Mouse (Mus musculus) cerebellum, postnatal 10 days (tissue): Measurements from ENCODE around the gene Dnah10.

Source experiments
- DNase-seq, 2 experiments: peaks; one replicate each; pipeline ENCODE4 v3.0.0; 2021; ENCODE audit warnings: mixed read lengths in 2 of 2

Dnah10 gene

DNA sequence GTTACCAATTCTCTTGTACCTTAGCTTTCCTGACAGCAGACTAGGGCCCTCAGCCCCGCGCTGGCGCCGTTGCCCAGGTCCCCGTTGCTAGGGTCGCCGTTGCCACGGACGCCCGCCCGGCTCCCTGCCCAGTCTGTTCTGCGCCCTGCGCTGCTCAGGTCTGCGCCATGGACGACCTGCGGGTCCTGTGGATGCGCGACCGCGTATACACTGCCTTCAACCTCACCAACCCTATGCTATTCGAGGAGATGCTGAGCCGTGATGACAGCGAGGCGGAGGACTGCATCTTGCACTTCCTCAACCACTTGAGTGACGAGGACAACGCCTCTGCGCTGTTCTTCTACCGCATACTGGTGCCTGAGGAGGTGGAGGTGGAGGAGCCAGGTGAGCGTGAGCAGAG is at the start of gene Dnah10:
Dnah10 (plus strand) TSS at position 89 of the 400 bp plus-strand sequence.
- DNase-seq, result peak; percentile 62 to 69

- DNase-seq, result no peak
These were observed 11.1 kb upstream of the Dnah10 start for GRCm38 (mm10) chr5:124713741-124714140.

DNA sequence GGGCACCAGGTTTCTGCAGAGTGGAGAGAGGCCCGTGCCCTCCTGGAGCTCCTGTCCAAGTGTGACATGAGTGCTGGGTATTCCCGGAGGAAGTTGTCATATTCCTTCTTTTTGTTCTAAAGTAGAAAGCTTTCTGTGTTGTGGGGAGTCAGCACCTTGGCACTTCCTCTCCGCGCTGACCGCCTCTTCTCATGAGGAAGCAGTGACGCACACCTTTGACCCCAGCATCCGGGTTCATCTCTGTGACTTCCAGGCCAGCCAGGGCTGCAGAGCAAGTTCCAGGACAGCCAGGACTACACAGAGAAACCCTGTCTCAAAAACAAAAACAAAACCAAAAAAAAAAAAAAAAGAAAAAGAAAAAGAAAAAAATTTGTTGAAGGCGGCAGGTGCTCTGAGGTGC is 9.8 kb upstream of the Dnah10 start:
- DNase-seq, result no peak

GRCm38 (mm10) chr5:124717969-124718368 is 6.9 kb upstream of the Dnah10 start:
- DNase-seq, result no peak

- no peak for DNase-seq
These were observed 6.5 kb upstream of the Dnah10 start for GRCm38 (mm10) chr5:124718396-124718795.

DNA sequence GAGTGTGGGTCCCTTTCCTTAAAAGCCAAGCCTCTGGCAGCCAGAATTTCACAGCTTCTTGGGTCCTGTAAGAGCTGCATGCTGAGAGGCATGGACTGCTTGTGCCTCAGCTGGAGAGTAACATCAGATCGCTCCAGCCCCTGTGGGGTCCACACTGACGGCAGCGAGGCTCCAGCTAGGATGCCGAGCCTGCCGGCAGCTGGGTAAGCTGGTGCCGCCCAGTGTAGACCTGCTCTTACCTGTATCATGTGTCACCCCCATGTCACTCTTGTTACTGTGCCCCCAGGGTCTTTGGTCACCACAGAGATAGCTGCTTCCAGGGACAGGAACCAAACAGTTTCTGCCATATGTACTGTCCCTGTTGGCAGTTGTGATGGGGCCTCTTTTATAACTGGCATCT is 1.8 kb upstream of the Dnah10 start:
- DNase-seq, result no peak

DNA sequence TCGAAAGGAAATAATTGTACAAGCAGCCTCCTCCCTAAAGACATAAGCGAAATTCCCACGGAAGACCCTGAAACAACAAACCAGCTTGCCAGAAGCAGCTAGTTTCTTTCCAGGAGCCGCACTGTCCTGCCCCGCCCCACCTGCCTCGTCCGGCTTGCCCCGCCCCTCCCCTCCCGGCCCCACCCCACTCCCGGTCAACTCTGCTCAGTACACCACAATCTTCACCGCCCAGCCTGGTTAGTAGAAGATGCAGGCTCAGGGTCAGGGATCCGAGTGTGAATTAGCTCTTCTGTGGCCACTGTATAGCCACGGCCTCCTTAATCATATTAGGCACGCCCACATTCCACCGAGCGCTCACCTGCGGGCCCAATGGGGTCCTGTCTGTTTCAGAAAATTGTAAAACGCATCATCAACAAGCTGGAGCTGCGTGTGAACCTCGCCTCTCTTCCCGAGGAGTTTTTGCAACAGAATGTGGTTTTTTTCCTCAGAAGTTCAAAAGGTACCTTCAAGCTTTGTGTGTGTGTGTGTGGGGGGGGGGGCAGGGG is 4.8 kb downstream of the Dnah10 start:
- DNase-seq, result no peak

DNA sequence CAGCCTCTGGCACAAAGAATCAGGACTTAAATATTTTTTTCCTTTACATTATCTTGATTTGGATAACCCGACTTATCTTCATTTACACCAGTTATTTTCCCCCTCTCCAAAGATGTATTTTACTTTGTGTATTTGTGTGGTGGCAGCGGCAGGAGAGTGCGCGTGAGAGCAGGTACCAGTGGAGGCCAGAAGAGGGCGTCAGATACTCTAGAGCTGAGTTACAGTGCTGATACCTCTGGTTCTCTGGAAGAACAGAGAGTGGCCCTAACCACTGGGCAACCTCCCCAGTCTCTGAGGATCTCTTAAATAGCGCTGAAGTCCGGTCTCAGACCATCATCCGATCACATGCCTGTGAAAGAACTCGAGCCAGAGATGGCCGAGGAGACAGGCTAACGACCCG is 9.1 kb downstream of the Dnah10 start:
- DNase-seq, result no peak

DNA sequence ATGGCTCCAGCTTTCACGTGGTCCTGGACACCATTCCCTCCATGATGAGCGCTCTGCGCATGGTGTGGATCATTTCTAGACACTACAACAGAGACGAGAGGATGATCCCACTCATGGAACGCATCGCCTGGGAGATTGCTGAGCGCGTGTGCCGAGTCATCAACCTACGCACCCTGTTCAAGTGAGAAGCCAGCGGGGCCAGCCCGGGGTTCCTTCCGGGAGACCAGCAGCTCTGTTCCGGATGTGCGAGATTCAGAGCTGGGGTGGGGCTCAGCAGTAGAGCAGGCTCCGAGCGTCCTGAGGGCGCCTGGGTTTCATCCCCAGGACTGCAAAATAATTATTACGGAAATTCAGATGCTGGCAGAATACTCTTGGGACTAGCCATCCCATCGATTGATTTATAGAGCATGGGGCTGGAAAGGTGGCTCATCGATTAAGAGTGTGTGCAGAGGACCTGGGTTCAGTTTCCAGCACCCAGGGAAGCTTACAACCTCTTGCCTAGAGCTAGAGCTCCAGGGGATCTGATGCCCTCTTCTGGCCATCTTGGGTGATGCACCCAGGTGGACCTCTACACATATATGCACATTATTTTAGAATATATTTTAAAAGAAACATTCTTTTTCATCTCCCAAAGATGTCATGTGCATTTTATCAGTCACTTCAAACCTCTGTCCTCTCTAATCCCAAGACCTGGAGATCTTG is 17.2 kb downstream of the Dnah10 start:
- DNase-seq, result no peak

DNA sequence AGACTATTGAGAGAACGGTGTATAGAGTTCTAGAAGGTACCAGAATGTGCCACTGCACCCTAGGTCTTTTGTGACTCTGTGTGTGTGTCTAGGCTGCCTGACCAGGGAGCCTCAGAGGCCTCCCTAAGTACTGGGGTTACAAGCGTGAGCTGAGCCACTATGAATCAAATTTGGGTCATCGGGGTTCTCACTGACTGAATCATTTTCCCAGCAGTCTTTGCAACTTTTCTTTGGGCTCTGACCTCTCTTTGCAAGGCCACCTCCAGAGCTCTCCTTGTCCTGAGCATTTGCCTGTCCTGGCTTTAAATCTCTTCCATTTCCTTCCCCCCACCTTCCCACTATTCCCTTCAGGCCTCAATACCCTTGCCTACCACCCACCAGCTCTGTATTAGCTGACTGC is 19.0 kb downstream of the Dnah10 start:
- DNase-seq, result no peak

DNA sequence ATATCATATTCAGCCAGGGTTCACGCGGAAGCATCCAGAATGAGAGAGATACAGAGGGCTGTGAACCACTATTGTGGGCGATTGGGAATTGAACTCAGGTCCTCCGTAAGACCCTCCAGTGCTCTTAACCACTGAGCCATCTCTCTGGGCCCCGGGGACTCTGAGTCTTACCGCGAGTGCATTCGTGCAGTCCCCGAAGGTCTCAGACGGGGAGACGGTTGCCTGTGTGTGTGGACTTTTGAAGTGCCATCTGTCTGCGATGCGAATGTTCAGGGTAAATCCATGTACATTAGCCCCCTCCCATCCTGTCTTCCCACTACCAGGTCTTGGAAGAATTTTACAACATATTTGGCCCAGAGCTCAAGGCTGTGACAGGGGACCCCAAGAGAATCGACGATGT is 21.3 kb downstream of the Dnah10 start:
- DNase-seq, result no peak

GRCm38 (mm10) chr5:124748296-124748695 is 23.4 kb downstream of the Dnah10 start:
- DNase-seq, result no peak

DNA sequence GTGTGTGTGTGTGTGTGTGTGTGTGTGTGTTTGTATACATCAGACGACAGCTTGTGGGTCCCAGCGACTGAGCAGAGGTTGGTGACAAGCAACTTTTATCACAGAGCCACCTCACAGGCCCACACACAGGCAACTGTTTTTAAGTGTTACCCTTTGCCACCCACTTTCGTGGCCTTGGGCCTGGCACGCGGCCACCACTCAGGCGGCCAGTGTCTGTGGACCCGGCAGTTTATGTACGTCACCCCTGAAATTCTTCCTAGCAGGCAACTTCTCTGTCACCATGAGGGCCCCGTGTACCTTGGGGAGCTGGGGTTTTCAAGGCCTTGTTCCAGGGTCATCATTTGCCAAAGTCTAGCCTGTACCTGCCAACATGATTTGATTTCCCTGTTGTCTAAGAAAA is 26.8 kb downstream of the Dnah10 start:
- no peak for DNase-seq

GRCm38 (mm10) chr5:124761011-124761410 is 36.1 kb downstream of the Dnah10 start:
- DNase-seq, result peak; percentile 36 to 39

- no peak for DNase-seq
These were observed 36.9 kb downstream of the Dnah10 start for GRCm38 (mm10) chr5:124761787-124762186.

- DNase-seq, result no peak
These were observed 49.7 kb downstream of the Dnah10 start for GRCm38 (mm10) chr5:124774552-124774951.

GRCm38 (mm10) chr5:124776289-124776688 is 51.4 kb downstream of the Dnah10 start:
- peak in 1 of 2 experiments; percentile 31 for DNase-seq

- DNase-seq, result peak; percentile 82 to 90
These were observed 52.4 kb downstream of the Dnah10 start for GRCm38 (mm10) chr5:124777178-124777709.

- no peak for DNase-seq
These were observed 55.0 kb downstream of the Dnah10 start for GRCm38 (mm10) chr5:124779926-124780325.

- no peak for DNase-seq
These were observed 56.8 kb downstream of the Dnah10 start for GRCm38 (mm10) chr5:124781696-124782095.

- peak in 1 of 2 experiments; percentile 30 for DNase-seq
These were observed 60.8 kb downstream of the Dnah10 start for GRCm38 (mm10) chr5:124785650-124786049.

DNA sequence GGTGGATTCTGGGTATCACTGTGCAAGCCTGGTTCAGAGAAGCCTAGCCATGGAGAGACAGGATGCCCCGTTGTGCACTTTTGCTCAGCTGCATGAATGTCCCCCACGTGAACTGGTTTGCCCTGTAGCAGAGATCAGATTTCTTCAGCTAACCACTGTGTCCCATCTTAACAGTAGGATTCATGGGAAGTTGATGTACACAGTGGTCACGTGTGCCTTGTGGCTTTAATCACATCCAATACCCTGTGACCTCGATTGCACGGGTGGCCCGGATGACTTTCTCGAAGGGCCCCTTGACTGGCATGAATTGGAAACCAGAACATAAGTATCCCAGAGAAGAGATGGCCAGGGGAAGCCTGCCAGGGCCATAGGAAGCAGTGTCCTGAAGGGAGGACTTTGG is 67.2 kb downstream of the Dnah10 start:
- no peak for DNase-seq

DNA sequence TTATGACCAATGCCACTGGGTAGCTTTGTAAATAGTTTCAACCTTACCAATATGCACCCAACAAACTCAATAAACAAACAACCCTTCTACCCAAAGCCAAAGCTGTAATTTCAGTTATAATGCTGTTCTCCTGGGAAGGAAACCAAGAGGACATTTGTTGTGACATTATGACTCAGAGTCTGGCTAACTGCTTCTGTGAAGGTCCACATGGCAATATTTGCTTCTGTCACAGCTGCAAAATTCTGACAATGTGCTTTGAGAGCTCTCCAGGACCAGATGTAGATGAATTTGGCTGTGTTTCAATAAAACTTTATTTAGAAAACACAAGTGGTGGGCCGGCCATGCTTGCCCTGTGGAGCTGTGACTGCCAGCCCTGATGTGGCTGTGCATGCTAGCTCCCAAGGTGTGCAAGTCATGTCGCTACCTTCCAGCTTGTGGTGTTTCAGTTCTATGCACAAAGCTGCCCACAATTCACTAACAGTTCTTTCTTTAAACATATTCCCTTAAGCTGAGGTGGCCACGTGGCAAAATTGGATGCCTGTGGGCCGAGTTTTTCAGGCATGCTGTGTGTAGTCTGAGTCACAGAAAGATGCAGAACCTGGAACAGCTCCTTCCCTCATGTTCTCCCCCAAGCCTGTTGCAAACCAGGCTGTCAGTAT is 85.0 kb downstream of the Dnah10 start:
- DNase-seq, result peak; percentile 65 to 76

DNA sequence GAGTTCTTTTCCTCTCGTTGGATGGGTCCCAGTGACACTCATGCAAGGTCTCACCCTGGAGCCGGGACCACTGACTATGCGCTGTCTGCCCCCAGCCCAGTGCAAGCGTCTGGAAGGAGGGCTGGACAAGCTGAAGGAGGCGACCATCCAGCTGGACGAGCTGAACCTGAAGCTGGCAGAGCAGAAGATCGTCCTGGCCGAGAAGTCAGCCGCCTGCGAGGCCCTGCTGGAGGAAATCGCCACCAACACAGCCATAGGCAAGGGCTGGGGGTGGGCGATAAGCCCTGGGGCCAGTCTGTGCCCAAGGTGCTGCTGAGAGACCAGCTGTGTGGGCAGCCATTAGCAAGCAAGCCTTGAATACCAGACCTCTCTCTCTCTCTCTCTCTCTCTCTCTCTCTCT is 87.6 kb downstream of the Dnah10 start:
- DNase-seq, result peak; percentile 75 to 85
